Mouse (Mus musculus) hematopoietic stem cell, adult 5-6 weeks (primary cell): Measurements from ENCODE around the gene Il18. TPM values are rescaled to one million over a fixed set of nuclear protein-coding genes. Genes with fewer than 3 reads are reported as not detected.

Source experiments
- ATAC-seq, 2 experiments: fragments of 125-278 bp in 1 of 2; replicated peaks in 1 of 2; 2 replicates each; pipeline ENCODE4 v1.8.0; 2016 to 2017; ENCODE audit warnings: inconsistent platforms in 2 of 2, mild to moderate bottlenecking in 2 of 2, moderate number of reproducible peaks in 2 of 2, low read depth in 1 of 2, moderate TSS enrichment in 1 of 2; ENCODE audit not compliant: low FRiP score in 2 of 2, poor library complexity in 2 of 2, severe bottlenecking in 2 of 2, insufficient read depth in 1 of 2, low TSS enrichment in 1 of 2
- total RNA-seq: library from RNA; stranded (forward); fragments of 172-1452, 232-1000 nt; gene quantifications from 2 replicates; pipeline ENCODE4 v1.2.3, GENCODE M21; 2017

The Il18 gene
- total RNA-seq, 1 experiment from 2014 or later = 36.7 TPM

GRCm38 (mm10) chr9:50540170-50540569 is 14.5 kb upstream of the Il18 start:
- peak; percentile 46 to 59; a peak in 2 of 4 replicates for ATAC-seq

GRCm38 (mm10) chr9:50542401-50542800 is 12.2 kb upstream of the Il18 start:
- no peak for ATAC-seq

- peak; percentile 53 to 62; a peak in 3 of 4 replicates for ATAC-seq
Observed at GRCm38 (mm10) chr9:50547859-50548478, 6.7 kb upstream of the Il18 start.

- no peak for ATAC-seq
Observed at GRCm38 (mm10) chr9:50548936-50549335, 5.7 kb upstream of the Il18 start.

- ATAC-seq = no peak
Observed at GRCm38 (mm10) chr9:50552206-50552605, 2.4 kb upstream of the Il18 start.

GRCm38 (mm10) chr9:50553547-50553946 is 1.1 kb upstream of the Il18 start:
- ATAC-seq = peak; percentile 43 to 51; a peak in 2 of 4 replicates

- peak in 1 of 2 experiments; percentile 30; a peak in 1 of 4 replicates for ATAC-seq
Observed at GRCm38 (mm10) chr9:50555094-50555446, 443 bp downstream of the Il18 start, which contains the start of gene Bco2. TSS of gene Bco2 (minus strand) at chr9:50555181.

GRCm38 (mm10) chr9:50561145-50561917 is 6.7 kb downstream of the Il18 start, which contains the start of gene Tex12:
TSS of gene Tex12 (minus strand) at chr9:50561325.
- ATAC-seq = no peak

GRCm38 (mm10) chr9:50561918-50562360 is 7.3 kb downstream of the Il18 start:
- no peak for ATAC-seq

GRCm38 (mm10) chr9:50565173-50565572 is 10.5 kb downstream of the Il18 start:
- ATAC-seq = peak; percentile 76 to 81; a peak in 3 of 4 replicates

- ATAC-seq = no peak
Observed at GRCm38 (mm10) chr9:50565940-50566339, 11.3 kb downstream of the Il18 start.

GRCm38 (mm10) chr9:50567372-50567771 is 12.7 kb downstream of the Il18 start:
- no peak for ATAC-seq

- no peak for ATAC-seq
Observed at GRCm38 (mm10) chr9:50567881-50568280, 13.3 kb downstream of the Il18 start.

GRCm38 (mm10) chr9:50569599-50570525 is 15.2 kb downstream of the Il18 start:
- ATAC-seq = no peak

- ATAC-seq = no peak
Observed at GRCm38 (mm10) chr9:50580370-50580769, 25.7 kb downstream of the Il18 start.

- ATAC-seq = no peak
Observed at GRCm38 (mm10) chr9:50585145-50585818, 30.7 kb downstream of the Il18 start.

- no peak for ATAC-seq
Observed at GRCm38 (mm10) chr9:50586955-50587354, 32.3 kb downstream of the Il18 start.
